Mouse (Mus musculus) right cerebral cortex, postnatal 36 days (tissue): Measurements from ENCODE around the gene Ppp2r5b.

ENCODE experiments used
- DNase-seq, 2 experiments: peaks; one replicate each; pipeline ENCODE4 v3.0.0; 2022; ENCODE audit warnings: low spot score in 2 of 2, mixed read lengths in 1 of 2

Ppp2r5b gene

DNA sequence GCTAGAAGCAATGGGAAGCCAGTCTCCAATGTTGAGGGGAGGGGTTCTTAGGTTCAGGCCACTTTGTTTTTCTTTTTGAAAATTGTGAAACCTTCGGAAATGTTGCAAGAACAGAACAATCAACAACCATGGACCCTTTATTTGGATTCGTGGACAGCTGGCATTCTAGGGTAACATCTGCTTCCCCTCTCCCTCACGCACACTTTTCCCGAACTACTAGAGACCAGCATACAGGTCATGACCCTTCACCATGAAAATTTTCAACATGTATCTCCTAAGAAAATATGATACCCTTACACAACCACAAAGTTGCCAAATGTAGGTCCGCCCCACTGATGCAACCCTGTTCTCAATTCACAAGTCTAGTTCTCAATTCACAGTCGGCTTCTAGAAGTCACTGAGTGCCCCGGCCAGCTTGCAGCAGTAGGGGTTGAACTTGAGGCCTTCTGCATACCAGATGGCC, 33.0 kb upstream of the Ppp2r5b start:
- no peak for DNase-seq

DNA sequence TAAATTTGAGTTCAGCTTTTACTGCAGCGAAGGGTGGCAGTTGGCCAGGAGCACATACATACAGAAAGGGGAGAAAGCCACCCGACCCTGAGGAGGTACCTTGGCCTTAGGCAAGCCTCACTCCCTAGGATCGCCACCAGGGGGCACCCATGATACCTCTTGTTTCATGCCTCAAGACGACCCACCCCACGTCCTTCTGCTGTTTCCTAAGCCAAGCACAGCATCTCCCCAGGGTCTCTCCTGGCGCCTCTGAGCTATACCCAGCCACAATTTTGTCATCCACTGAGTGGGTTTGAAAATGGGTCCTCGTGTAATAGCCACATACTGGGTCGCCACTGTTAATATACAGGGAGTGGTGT, 32.5 kb upstream of the Ppp2r5b start:
- DNase-seq = peak; percentile 77 to 80

DNA sequence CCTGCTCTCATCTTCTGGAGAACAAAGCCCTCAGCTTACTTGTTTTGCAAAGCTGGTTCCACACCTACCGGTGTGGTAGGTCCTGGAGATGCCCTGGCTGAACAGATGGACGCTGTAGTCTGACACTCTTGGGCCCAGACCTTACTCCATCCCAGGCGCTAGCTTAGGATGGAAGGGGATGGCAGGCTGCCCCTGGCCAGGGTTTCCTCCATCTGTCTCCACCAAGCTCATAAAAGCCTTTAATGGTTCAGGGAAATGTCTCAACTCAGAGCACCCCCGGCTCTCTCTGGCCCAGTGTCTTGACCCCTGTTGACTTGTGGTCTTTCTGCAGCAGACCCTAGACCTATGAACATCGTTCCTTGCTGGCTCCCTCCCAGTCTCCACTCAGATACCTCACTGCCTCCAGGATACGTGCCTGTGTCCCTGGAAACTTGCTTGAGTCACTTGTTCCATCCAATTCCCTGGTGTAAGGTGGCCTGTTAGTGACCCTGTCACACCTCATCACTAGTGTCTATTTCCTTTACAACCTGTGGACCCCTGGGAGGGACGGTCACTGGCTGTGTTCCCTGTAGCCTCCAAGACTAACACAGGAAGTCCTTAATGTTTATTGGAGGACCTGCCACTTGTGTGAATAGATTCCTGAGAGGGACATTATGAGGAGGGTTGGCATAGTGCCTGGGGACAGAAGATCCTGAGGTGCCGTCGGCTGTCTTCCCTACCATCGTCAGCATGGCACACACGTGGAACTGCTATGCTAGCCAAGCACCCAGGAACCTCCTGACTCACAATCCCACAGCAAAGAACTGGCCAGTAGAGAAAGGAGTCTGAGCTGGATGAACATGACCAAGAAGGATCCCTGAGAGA, 31.9 kb upstream of the Ppp2r5b start:
- no peak for DNase-seq

DNA sequence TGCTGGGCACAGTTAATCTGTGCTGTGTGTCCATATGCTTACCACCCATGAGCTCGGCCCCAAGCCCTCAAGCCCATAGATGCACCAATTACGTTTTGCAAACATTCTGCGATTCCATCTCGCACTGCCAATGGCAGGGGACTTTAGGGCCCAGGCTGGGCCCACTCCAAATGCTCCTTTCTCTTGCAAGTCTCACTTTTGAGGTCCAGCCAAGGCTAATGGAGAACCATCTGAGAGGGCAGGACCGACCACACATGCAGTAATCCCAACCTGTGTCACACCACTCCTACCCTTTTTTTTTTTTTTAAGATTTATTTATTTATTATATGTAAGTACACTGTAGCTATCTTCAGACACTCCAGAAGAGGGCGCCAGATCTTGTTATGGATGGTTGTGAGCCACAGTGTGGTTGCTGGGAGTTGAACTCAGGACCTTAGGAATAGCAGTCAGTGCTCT, 30.1 kb upstream of the Ppp2r5b start:
- DNase-seq = no peak

DNA sequence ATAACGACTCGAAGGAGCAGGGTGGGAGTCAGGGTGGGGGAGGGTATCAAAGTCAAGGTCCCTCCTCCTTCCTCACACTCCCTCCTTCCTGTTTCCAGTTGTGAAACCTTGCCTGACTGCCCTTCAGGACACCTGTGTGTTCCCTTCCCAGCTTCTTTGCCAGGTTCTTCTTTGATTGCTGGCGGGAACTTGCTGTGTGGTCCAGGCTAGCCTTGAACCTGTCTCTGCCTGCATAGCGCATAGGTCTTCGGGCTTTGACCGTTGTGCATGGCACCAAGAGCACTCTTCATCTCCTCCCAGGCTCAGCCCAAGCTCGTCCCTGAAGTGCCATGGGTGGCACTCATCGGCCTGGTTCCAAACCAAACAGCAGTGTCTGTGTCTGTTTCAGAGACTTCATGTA, 29.3 kb upstream of the Ppp2r5b start:
- no peak for DNase-seq

DNA sequence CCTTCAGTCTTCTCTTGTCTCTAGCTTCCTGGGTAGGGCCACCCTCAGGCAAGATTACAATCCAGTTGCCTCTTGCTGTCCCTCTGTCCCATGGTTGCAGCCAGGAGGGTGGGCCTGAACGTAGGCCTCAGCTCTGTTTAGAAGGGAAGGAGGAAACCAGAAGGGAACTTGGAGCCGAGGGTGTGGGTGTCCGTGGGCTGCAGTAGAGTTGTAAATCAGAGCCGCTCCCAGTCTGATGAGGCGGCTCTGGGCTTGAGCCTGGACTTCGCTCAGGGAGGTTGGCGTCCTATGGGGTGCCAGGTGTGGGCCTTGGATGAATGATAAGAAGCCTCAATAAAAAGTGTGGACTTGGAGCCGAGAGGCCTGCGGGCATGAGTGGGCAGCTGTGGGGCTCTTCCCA, 28.5 kb upstream of the Ppp2r5b start:
- peak in 1 of 2 experiments; percentile 48 for DNase-seq

DNA sequence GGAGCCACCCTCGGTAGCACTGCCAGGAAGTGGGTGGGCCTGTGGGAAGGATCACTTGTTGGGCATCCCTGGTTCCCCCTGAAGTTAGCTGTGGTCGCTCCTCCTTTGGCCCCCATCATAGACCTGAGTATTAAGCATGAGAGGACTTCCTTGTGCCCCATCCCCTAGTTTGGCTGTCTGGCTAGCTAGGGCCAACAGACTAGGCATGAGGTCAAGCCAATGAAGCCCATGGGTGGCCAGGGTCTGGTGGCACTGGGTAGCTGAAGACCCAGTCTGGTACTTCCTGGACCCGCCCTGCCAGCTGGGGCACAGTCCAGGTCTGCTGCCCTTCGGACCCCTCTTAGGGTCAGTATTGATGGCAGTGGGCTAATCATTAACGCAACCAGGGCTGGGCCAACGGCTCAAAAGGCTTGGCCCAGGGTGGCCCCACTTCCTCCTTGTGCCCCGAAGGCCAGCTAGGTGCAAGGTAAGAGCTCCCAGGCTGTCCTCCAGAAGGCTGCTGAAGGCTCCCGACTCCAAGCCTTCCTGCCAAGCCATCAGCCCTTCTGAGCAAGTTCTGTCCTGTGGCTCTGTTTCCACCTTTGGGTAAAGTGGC, 27.3 kb upstream of the Ppp2r5b start:
- DNase-seq = no peak

DNA sequence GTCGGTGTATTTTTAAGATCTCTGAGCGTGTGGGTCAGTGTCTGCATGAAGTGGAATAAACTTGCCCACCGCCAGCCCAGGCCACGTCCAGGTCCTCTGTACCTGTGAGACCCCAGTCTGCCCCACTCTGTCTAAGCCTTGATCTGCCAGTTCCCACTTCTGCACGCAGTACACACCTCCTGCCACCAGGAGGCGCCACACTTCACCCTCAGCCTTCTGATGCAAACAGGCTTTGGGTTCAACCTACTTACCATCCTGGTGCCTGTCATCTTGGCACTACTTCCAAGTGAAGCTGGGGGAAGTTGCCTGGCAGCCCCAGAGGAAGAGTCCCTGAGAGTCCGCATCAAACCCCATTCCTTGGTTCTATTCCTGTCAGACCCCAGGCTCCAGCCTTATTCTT, 26.6 kb upstream of the Ppp2r5b start:
- DNase-seq = peak in 1 of 2 experiments; percentile 58

DNA sequence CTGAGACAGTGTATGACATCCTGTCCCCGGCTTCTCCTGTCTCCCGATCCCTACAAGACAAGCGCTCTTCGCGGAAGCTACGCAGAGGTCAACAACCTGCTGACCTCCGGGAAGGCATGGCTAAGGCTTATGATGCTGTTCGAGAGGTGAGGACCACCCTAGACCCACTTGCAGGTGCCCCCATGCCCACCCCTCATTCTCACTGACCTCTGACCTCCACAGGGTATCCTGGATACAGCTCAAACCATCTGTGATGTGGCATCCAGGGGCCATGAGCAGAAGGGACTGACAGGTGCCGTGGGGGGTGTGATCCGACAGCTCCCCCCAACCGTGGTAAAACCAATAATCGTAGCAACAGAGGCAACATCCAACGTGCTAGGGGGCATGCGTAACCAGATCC, 25.7 kb upstream of the Ppp2r5b start:
- DNase-seq = no peak

DNA sequence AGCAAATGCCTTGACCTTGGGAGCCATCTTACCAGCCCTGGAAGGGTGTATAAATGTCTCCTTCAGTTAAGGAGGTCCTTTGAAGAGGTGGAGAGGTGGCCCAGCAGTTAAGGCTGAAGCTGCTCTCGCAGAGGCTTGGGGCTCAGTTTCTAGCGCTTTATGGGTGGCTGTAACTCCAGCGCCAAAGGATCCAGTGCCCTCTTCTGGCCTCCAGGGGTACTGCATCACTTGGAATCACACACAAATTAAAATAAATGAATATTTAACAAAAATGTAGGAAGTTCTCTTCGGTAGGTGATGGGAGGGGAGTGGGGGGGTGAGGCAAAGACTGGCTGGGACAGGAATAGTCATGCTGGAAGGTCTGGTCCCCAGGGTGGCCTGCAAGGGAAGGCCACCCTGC, 25.3 kb upstream of the Ppp2r5b start:
- DNase-seq = no peak

DNA sequence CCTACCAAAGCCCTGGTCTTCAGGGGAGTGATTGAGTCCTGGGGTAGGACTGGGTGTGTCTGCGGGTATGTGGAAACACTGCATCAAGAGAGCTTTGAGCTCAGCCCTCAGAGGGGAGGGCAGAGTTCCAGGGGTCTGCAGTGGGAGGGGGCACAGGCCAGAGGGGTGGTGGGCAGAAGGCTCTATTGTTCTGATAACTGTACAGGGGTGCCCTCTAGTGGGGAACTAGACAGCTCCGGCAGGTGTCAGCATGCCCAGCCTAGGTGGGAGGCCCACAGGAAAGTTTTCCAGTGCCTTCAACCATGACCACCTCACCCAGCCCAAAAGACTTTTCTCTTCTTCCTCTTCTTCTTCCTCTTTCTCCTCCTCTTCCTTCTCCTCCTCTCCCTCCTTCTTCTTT, 24.8 kb upstream of the Ppp2r5b start:
- no peak for DNase-seq

DNA sequence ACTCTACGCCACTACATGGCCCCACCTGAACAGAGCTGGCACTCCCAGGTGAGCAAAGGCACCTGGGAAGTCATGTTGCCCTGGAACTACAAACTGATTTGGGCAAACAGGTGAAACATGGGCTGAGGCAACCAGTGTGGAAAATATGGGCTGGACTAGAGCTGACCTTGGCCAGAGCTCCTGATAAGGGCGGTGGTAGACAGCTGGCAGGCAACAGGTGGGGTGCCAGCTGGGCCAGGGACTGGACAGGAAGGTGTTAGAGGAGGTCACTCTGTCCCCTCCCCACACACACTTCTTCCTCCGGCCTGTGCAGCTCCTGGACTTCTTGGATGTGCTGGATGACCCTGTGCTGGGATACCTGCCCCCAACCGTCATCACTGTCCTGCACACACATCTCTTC, 17.3 kb upstream of the Ppp2r5b start:
- no peak for DNase-seq

DNA sequence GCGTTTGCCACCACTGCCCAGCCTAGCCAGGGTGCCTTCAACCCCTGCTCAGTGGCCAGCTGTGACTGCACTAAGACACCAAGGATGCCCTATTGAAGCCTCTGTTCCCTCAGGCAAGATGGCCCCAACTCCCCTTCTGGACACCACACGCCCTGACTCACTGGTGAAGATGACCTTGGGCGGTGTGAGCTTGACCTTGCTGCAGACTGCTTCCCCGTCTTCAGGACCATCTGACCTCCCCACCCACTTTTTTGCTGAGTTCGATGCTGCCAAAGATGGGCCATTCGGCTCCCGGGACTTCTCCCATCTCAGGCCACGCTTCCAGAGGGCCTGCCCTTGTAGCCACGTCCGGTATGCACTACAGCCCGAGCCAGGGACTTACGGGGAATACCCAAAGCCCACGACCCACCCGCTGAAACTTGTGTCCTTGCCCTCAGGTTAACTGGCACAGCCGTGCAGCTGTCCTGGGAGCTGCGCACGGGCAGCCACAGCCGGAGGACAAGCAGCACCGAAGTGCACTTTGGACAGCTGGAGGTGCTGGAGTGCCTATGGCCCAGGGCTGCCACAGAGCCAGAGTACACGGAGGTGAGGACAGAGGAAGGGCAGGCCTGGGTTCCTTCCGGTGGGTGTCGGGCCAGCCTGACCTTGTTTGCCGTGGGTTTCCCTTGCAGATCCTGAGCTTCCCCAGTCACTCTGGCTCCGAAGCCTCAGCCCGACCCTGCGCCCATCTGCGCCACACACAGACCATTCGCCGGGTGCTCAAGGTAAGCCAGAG, 12.0 kb upstream of the Ppp2r5b start:
- DNase-seq = no peak

DNA sequence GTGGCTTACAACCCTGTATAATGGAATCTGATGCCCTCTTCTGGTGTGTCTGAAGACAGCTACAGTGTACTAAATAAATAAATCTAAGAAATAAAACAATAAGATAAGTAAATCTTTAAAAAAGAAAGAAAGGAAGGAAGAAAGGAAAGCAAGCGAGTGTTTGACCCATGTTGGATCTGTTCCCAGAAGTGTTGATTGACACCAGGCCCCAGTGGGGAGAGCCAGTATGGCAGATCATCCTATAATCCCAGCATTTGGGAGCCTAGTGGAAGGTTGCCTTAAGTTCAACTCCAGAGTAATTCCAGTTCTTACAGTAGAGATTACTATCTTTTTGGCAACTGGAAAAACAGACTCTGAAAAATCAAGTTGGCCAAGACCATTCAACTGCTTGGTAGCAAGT, 10.1 kb upstream of the Ppp2r5b start:
- no peak for DNase-seq

DNA sequence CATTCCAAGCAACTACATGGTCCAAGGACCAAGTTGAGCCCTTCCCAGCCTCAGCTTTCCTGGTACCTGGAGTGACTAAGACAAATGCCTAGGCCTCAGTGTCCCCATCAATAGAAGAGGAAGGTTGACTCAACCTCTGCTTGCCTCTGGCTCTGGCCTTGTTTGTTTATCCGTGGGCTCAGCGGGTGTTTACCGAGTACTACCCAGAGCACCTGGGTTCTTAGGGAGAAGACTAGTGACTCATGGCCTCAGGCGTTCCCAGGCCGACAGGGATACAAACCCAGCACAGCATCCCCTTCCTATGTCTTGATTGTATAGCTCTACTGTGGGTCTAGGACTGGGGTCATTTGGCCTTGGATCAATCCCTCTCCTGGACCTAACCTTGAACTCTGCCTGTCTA, 7.6 kb upstream of the Ppp2r5b start:
- no peak for DNase-seq

DNA sequence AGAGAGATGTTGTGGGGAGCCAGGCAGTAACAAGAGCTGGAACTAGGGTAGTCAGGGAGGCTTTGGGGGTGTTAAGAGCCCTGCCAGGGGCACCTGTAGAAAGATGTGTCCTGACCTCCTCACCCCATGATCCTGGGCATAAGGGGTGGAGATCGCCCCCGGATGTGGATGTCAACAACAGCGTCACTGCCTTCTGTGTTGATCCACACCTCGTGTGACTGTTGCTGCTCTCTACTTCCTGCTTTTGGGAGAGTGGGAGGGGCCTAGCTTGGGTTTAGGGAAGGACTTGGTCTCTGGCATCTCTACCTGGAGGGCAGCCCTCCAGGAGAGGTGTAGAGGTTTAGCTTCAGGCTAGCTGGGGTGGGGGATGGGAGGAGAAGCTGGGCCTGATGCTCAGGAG, 6.6 kb upstream of the Ppp2r5b start:
- DNase-seq = no peak

DNA sequence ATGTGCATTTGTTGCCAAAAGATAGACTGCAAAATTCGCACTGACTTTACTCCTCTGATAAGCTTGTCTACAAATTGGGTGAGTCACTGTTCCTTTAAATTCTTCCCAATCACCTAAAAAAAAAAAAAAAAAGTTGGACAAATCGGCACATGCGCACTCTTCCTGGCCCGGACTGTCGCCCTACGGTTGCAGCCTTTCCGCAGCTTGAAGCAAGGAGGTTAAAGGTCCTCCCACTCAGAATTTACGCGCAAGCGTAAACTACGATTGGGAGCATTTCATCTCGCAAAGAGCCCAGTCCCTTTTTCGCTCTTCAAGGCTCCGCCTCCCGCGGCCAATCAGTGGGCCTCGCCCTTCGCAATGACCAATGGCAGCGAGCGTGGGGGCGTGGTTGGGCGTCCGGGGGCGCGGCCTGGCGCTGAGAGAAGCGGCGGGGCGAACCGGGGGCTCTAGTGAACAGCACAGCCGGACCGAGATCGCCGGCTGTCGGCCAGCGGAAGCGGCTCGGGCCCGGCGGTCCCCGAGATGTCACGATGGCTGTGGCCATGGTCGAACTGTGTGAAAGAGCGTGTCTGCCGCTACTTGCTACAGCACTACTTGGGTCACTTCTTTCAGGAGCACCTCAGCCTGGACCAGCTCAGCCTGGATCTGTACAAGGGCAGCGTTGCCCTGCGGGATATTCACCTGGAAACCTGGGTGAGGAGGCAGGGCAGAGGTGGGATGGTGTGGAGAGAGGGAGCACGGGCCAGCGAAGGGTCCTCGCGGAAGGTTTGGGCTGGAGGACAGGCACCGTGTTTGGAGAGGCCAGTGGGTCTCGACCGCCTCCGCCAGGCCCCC, 5.8 kb upstream of the Ppp2r5b start, which contains the start of gene Atg2a:
Gene Atg2a (plus strand): TSS at position 395 of the 834 bp plus-strand sequence.
- DNase-seq = peak; percentile 96 to 97

DNA sequence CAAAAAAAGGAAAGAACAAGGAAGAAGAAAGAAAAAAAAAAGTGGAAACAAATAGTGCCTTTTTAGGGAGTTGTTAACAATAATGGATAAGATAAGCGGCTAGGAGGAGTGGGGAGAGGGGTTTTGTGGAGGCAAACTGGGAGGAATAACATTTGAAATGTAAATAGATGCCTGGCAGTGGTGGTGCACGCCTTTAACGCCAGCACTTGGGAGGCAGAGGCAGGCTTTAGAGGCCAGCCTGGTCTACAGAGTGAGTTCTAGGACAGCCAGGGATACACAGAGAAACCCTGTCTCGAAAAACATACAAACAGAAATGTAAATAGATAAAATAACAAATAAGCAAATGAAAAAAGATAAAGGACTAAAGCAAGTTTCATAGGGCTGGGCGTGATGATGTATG, 5.1 kb upstream of the Ppp2r5b start:
- DNase-seq = no peak

DNA sequence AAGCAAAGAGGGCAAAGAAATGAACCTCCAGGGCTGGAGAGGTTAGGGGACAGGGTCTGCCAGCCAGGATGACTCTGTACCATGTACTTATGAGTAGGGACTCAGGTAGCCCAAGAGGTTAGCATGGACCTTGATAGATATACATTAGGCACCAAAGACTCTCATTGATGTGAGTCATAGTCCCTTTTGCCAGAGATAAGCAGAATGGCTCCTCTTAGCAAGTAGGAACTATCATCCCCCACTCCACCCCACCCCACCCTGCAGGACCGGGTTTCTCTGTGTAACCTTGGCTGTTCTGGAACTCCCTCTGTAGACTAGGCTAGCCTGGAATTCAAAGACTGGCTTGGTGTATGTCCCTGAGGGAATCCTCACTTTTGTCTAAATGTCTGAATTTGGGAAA, 4.5 kb upstream of the Ppp2r5b start:
- DNase-seq = no peak

DNA sequence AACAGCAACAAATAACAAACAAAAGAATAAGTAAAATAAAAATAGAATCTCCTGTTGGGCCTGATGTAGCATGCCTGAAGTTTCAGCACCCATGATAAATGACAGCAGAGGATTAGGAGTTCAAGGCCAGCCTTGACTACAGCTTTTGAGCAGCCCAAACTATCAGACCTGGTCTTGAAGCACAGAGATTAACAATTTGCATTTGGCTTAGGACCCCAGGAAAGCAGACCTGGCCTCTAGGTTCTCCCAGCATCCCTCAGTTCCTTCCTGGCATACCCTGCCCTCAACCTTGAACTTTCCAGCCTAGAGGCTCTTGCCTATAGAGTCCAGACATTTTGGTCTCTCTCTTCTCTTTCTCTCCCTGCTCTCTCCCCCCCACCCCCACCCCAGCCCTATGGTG, 3.1 kb upstream of the Ppp2r5b start:
- DNase-seq = no peak

DNA sequence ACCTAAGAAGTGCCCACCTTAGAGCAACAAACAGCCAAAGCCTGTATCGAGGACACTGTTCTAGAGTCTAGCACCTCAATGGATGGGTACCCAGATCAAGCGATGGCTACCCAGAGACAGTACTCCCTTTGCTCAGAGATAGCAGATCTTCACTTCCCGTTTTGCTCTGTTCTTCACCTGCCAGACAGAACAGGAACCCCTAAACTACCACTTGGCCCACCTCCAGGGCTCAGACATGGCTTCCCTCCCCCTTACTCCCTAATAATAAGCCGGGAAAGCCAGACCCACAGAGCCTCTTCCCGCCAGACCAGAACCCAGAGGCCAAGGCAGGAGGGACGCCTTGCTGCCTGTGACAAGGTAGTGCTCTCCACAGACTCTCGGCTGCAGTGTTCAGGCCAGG, 1.2 kb upstream of the Ppp2r5b start:
- no peak for DNase-seq

DNA sequence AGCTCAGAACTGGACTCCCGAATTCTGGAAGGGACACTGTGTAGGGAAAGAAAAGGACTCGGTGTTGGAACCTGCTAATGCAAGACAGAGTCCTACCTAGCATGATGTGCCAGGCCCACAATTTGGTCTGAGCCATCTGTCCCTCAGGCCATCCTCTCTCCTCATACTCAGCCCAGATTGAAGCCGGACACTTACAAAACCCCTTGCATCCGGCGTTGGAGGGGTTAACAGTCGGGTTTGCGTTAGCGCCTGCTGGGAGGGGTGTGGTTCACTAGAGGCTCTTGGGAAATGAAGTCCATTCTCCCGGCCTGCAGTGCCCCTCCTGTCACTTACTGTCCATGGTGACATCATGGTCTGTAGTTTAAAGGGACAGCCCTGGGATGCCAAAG, 375 bp upstream of the Ppp2r5b start:
- DNase-seq = peak; percentile 89 to 94
